In genomic region chr1:93211549-93212220, GRCm38 (mm10) we compare ENCODE assay signal across 2 mouse cellular contexts.
TF ChIP-seq lines count a peak whose summit lies in the region.

No protein-coding gene starts in this region.

TF ChIP-seq in CH12.LX, 34 proteins besides CTCF, POLR2A, EP300 and RAD21 (continued from another document):
- TF ChIP-seq SMC3 (IDR thresholded peaks at IDR 0.05; ENCODE audit: low read depth, low read length) (no peak), RCOR1 (conservative IDR thresholded peaks at IDR 0.05; ENCODE audit: low read depth, low read length) (no peak)

TF ChIP-seq in MEL, 35 proteins besides CTCF, POLR2A, EP300 and RAD21 (continued from another document):
- TF ChIP-seq USF2 (IDR thresholded peaks at IDR 0.05; ENCODE audit: borderline replicate concordance in 1 of 2, insufficient read depth in 1 of 2, low read depth in 1 of 2, low read length in 2 of 2) (no peak), TAL1 (IDR thresholded peaks at IDR 0.05; ENCODE audit: low read length) (no peak), GABPA (IDR thresholded peaks at IDR 0.05; ENCODE audit: low read depth, low read length) (no peak), USF1 (IDR thresholded peaks at IDR 0.05; ENCODE audit: low read depth, low read length) (no peak), NELFE (IDR thresholded peaks at IDR 0.05; ENCODE audit: low read depth, low read length) (no peak)
